Mouse (Mus musculus) monocyte, adult 2 months (primary cell): ENCODE results near the gene Wdr66.

Source experiments
- DNase-seq, 2 experiments: peaks; one replicate each; pipeline ENCODE4 v3.0.0; 2022; ENCODE audit warnings: low spot score in 2 of 2, low read depth in 1 of 2

Wdr66 gene

GRCm38 (mm10) chr5:123310221-123310620 lies 58.3 kb downstream of the Wdr66 start:
- DNase-seq, result no peak

- DNase-seq, result no peak
These were observed 61.2 kb downstream of the Wdr66 start for GRCm38 (mm10) chr5:123313058-123313630.

GRCm38 (mm10) chr5:123313851-123314380 lies 62.0 kb downstream of the Wdr66 start:
- no peak for DNase-seq

- no peak for DNase-seq
These were observed 63.4 kb downstream of the Wdr66 start for GRCm38 (mm10) chr5:123315219-123315866.

GRCm38 (mm10) chr5:123317992-123318391 lies 66.1 kb downstream of the Wdr66 start:
- no peak for DNase-seq

GRCm38 (mm10) chr5:123320136-123320535 lies 68.2 kb downstream of the Wdr66 start:
- no peak for DNase-seq

GRCm38 (mm10) chr5:123324242-123324641 lies 72.3 kb downstream of the Wdr66 start:
- DNase-seq, result no peak

- no peak for DNase-seq
These were observed 74.3 kb downstream of the Wdr66 start for GRCm38 (mm10) chr5:123326006-123326750.

GRCm38 (mm10) chr5:123326751-123327148 lies 74.8 kb downstream of the Wdr66 start:
- no peak for DNase-seq

- DNase-seq, result no peak
These were observed 75.8 kb downstream of the Wdr66 start for GRCm38 (mm10) chr5:123327686-123328085.

- DNase-seq, result no peak
These were observed 81.7 kb downstream of the Wdr66 start for GRCm38 (mm10) chr5:123333566-123333965.

- no peak for DNase-seq
These were observed 84.5 kb downstream of the Wdr66 start for GRCm38 (mm10) chr5:123336205-123336961.

GRCm38 (mm10) chr5:123338463-123338862 lies 86.6 kb downstream of the Wdr66 start:
- DNase-seq, result no peak

GRCm38 (mm10) chr5:123343707-123344627 lies 92.1 kb downstream of the Wdr66 start, which contains the start of gene Bcl7a:
TSS of gene Bcl7a (plus strand) at chr5:123343834.
- peak in 1 of 2 experiments; percentile 40 for DNase-seq

- DNase-seq, result no peak
These were observed 92.7 kb downstream of the Wdr66 start for GRCm38 (mm10) chr5:123344628-123344962.

GRCm38 (mm10) chr5:123344963-123345852 lies 93.3 kb downstream of the Wdr66 start:
- DNase-seq, result no peak

GRCm38 (mm10) chr5:123345853-123346654 lies 94.2 kb downstream of the Wdr66 start:
- no peak for DNase-seq

GRCm38 (mm10) chr5:123346701-123347270 lies 94.9 kb downstream of the Wdr66 start:
- DNase-seq, result no peak
